Mouse (Mus musculus) liver, embryonic 13.5 days (tissue): ENCODE results near the gene Clip4. TPM values are rescaled to one million over a fixed set of nuclear protein-coding genes. Genes with fewer than 3 reads are reported as not detected.

Experiments used
- ATAC-seq: fragments of 200-750 bp; cut with Nextera tagmentation; 2 replicates; pipeline ENCODE4 v1.8.0; 2017; ENCODE audit warnings: low read depth, mild to moderate bottlenecking, moderate number of reproducible peaks, moderate library complexity
- DNase-seq: peaks from one replicate; pipeline ENCODE4 v3.0.0; 2022
- H3K27ac ChIP-seq: fragments of 300-500 bp; sonication (generic); 2 replicates; pipeline ENCODE4 v1.5.1; 2015; ENCODE audit warnings: moderate library complexity, mild to moderate bottlenecking, inconsistent platforms
- H3K27me3 ChIP-seq: fragments of 300-500 bp; sonication (generic); 2 replicates; pipeline ENCODE4 v1.6.1; 2015; ENCODE audit warnings: mild to moderate bottlenecking, inconsistent platforms
- H3K36me3 ChIP-seq: fragments of 300-500 bp; sonication (generic); 2 replicates; pipeline ENCODE4 v1.6.1; 2015; ENCODE audit warnings: mild to moderate bottlenecking, inconsistent platforms
- H3K4me1 ChIP-seq: fragments of 300-500 bp; sonication (generic); replicated peaks from 2 replicates; pipeline ENCODE4 v1.6.1; 2015; ENCODE audit warnings: inconsistent platforms
- H3K4me2 ChIP-seq: fragments of 300-500 bp; sonication (generic); 2 replicates; pipeline ENCODE4 v1.6.1; 2015; ENCODE audit warnings: inconsistent platforms, mild to moderate bottlenecking, moderate library complexity
- H3K4me3 ChIP-seq: fragments of 300-500 bp; sonication (generic); replicated peaks from 2 replicates; pipeline ENCODE4 v1.5.1; 2015; ENCODE audit warnings: mild to moderate bottlenecking, inconsistent platforms
- H3K9ac ChIP-seq: fragments of 300-500 bp; sonication (generic); 2 replicates; pipeline ENCODE4 v1.6.1; 2015; ENCODE audit warnings: mild to moderate bottlenecking, inconsistent platforms
- H3K9me3 ChIP-seq: fragments of 300-500 bp; sonication (generic); replicated peaks from 2 replicates; pipeline ENCODE4 v1.6.1; 2016; ENCODE audit warnings: inconsistent platforms
- WGBS: fragments of 180-500 bp; shearing (Covaris S2); methylation state at CpG from one replicate; pipeline ENCODE4 v1.1.7; 2015; ENCODE audit not compliant: insufficient replicate concordance; 5-methylcytosine and 5-hydroxymethylcytosine counted together
- polyA plus RNA-seq: library from polyadenylated mRNA; unstranded; fragments of >200 nt; fragmentation: Nextera tagmentation; extraction: Ambion mirVana; gene quantifications from 2 replicates; pipeline ENCODE4 v1.2.1, GENCODE M21; 2015

The Clip4 gene
- polyA plus RNA-seq, 1 experiment from 2014 or later = 0.17 TPM

DNA sequence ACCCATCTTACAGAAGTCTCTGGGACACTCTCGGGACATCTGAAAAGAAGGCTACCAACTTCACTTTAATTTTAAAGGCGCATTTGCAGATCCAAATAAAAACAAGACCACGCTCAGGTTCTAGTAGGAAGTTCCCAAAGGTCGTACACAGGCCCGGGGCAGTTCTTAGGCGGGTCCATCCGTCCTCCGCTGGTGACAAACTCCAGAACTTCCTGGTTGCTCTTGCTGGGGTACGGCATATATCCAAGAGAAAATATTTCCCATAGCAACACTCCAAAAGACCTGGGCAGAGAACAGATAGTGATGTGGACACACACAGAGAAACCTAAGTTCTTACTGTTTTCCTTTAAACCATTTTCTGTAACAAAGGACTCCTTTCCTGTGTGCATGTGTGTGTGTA is 106.5 kb downstream of the Clip4 start:
- H3K9me3 ChIP-seq = no peaks in the 10 kb centered on the region
- H3K27me3 ChIP-seq = peaks cover 9% of the 10 kb centered on the region
- ATAC-seq (no peak), DNase-seq (no peak)
- H3K4me3 ChIP-seq = no peak overlapping the region
- H3K36me3 ChIP-seq = no peaks in the 10 kb centered on the region
- no peak overlapping the region for H3K27ac ChIP-seq
- WGBS = 68% methylated on average over 9 of the region's 9 CpGs
- no peak overlapping the region for H3K4me2 ChIP-seq
- H3K9ac ChIP-seq = no peak overlapping the region
- H3K4me1 ChIP-seq = no peaks in the 10 kb centered on the region

DNA sequence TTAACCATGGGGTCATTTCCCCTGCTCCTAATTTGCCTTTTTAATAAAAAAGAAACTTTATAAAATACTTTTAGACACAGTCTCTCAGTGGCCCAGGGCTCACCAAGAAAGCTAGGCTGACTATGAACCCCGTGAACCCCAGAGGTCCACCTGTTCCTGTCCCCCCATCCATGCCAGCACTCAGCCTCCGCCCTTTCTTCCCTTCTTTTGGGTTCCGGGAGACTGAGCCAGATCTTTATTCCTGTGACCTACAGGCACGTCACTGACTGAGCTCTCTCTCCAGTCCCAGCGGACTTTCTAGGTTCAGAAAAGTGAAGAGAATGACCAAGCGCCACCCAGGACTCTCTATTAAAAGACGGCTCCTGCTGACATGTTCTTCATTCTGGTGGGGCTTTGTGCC is 107.2 kb downstream of the Clip4 start:
- Histone ChIP-seq H3K27ac (no peak overlapping the region), H3K4me1 (no peaks in the 10 kb centered on the region), H3K36me3 (no peaks in the 10 kb centered on the region), H3K4me2 (no peak overlapping the region), H3K27me3 (peaks cover 3% of the 10 kb centered on the region), H3K4me3 (no peak overlapping the region), H3K9ac (no peak overlapping the region), H3K9me3 (no peaks in the 10 kb centered on the region)
- DNase-seq = no peak
- ATAC-seq = no peak
- 66% methylated on average over 7 of the region's 7 CpGs for WGBS

DNA sequence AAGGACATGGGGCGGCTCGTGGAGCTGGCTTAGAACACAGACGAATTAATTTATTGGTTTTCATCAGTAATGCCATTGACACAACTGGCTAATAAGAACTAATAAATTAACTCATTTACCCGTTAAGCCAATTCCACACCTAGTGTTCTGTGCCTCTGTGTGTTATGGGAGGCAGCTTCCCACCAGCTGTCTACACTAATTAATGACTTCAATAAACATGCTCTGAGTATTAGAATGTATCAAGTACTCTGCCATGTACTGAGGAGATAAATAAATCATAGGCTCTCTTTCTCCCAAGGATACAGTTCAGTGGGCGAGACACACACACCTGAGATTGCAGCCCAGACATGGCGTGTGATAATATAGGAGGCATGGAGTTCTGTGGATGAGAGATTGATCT is 113.1 kb downstream of the Clip4 start:
- WGBS = 73% methylated on average over 6 of the region's 6 CpGs
- Histone ChIP-seq H3K4me2 (no peak overlapping the region), H3K27ac (no peak overlapping the region), H3K4me1 (no peaks in the 10 kb centered on the region), H3K9ac (no peak overlapping the region), H3K9me3 (no peaks in the 10 kb centered on the region), H3K36me3 (no peaks in the 10 kb centered on the region), H3K27me3 (no peaks in the 10 kb centered on the region), H3K4me3 (no peak overlapping the region)
- ATAC-seq = no peak
- DNase-seq = no peak

DNA sequence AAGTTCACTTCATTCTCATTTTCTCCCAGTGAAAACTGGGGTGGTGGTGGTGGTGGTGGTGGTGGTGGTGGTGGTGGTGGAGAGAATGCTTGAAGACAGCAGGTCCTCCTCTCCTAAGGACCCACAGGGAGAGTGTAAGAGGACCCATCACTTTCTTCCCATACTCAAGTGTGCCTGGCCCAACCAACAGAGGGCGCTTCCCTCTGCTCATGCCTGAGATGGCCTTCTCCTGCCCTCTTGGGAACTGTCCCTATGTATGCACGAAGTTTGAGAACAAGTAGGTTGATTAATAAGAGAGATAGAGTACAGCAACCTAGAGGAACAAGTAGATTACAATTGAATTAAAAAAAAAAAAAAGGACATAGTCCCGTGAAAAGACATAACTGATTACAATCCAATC is 140.8 kb downstream of the Clip4 start:
- Histone ChIP-seq H3K36me3 (no peaks in the 10 kb centered on the region), H3K27ac (no peak overlapping the region), H3K9ac (no peak overlapping the region), H3K9me3 (no peaks in the 10 kb centered on the region), H3K27me3 (no peaks in the 10 kb centered on the region), H3K4me1 (no peaks in the 10 kb centered on the region), H3K4me3 (no peak overlapping the region), H3K4me2 (no peak overlapping the region)
- ATAC-seq (no peak), DNase-seq (no peak)
- WGBS = 41% methylated on average over 3 of the region's 3 CpGs

DNA sequence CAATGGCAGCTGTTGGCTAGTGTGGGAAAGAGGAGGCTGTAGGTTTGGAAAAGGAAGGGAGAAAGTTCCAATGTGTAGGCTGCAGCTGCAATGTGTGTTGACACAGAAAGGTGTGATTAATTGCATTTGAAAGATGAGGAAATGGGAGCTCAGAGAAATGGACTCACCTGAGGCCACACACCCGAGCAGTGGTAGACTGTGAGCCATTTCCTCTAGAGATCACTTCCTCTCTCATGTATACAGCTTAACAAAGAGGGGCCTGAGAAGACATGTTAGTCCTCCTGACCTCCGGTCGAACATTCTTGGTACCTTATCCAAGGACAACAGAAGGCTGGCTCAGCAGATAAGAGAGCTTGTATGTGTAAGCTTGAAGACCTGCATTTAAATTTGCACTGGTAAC is 144.9 kb downstream of the Clip4 start:
- H3K36me3 ChIP-seq = no peaks in the 10 kb centered on the region
- no peaks in the 10 kb centered on the region for H3K27me3 ChIP-seq
- no peak overlapping the region for H3K27ac ChIP-seq
- whole genome bisulfite sequencing = 13% methylated on average over 3 of the region's 3 CpGs
- no peaks in the 10 kb centered on the region for H3K4me1 ChIP-seq
- H3K4me2 ChIP-seq = no peak overlapping the region
- ATAC-seq = 0 out of 2 replicates have a peak, but pooled peaks have one; percentile 18
- no peak overlapping the region for H3K9ac ChIP-seq
- DNase-seq = no peak
- no peaks in the 10 kb centered on the region for H3K9me3 ChIP-seq
- no peak overlapping the region for H3K4me3 ChIP-seq

Other genes with a start within 250 kb of the Clip4 start
- gene Ndc80, start 241.6 kb upstream of the Clip4 start, polyA plus RNA-seq = 36.0 and 45.5 TPM in 2 replicates
- gene Spdya, start 216.4 kb upstream of the Clip4 start, polyA plus RNA-seq = 0.23 and 0.24 TPM in 2 replicates
- gene Wdr43, start 152.6 kb upstream of the Clip4 start, polyA plus RNA-seq = 57.4 and 66.1 TPM in 2 replicates
- gene Togaram2, start 95.2 kb upstream of the Clip4 start, polyA plus RNA-seq = not detected in 2 replicates
- 0.02 TPM in 1 of 2 replicates, not detected in the other for gene Pcare, start 15.6 kb upstream of the Clip4 start, polyA plus RNA-seq